Mouse (Mus musculus) ES-E14 (cell line): ENCODE measurements around the gene Pi4k2b. TPM values are rescaled to one million over a fixed set of nuclear protein-coding genes. Genes with fewer than 3 reads are reported as not detected.

Source experiments
- DNase-seq: peaks from one replicate; pipeline ENCODE4 v3.0.0-alpha.2; 2013; ENCODE audit warnings: low read depth, low spot score
- H3K27ac ChIP-seq: 2 replicates; pipeline ENCODE4 v1.5.1; 2012; ENCODE audit warnings: low read depth, mild to moderate bottlenecking, low read length, moderate library complexity, mixed read lengths; ENCODE audit not compliant: poor library complexity, insufficient read depth, severe bottlenecking
- H3K36me3 ChIP-seq: 2 replicates; pipeline ENCODE4 v1.6.1; 2012; ENCODE audit warnings: mild to moderate bottlenecking, low read length, moderate library complexity, mixed read lengths; ENCODE audit not compliant: control insufficient read depth, poor library complexity, insufficient read depth, severe bottlenecking
- H3K4me1 ChIP-seq, 2 experiments: fragments of 150-350 bp in 1 of 2; sonication (generic) in 1 of 2; 2 replicates each; pipeline ENCODE4 v1.6.1; 2012; ENCODE audit warnings: low read length in 2 of 2, mild to moderate bottlenecking in 1 of 2, mixed read lengths in 1 of 2; ENCODE audit not compliant: control insufficient read depth in 2 of 2, insufficient read depth in 2 of 2, poor library complexity in 1 of 2
- H3K4me3 ChIP-seq, 2 experiments: fragments of 150-350 bp in 1 of 2; sonication (generic) in 1 of 2; 2 replicates each; pipeline ENCODE4 v1.5.1; 2012; ENCODE audit warnings: low read length in 2 of 2, low read depth in 1 of 2, mild to moderate bottlenecking in 1 of 2, mixed read lengths in 1 of 2; ENCODE audit not compliant: insufficient read depth in 1 of 2, poor library complexity in 1 of 2, severe bottlenecking in 1 of 2
- H3K9ac ChIP-seq: 2 replicates; pipeline ENCODE4 v1.6.1; 2012; ENCODE audit warnings: low read depth, mild to moderate bottlenecking, low read length, mixed read lengths; ENCODE audit not compliant: poor library complexity, insufficient read depth, severe bottlenecking
- H3K9me3 ChIP-seq: fragments of 150-350 bp; sonication (generic); 2 replicates; pipeline ENCODE4 v1.6.1; 2012; ENCODE audit warnings: low read depth, mild to moderate bottlenecking, low read length; ENCODE audit not compliant: control insufficient read depth, insufficient read depth
- CHD2 ChIP-seq: IDR thresholded peaks from 2 replicates; pipeline ENCODE4 v1.6.1; 2014; ENCODE audit warnings: mild to moderate bottlenecking, low read depth, low read length, inconsistent platforms
- HCFC1 ChIP-seq: IDR thresholded peaks from 2 replicates; pipeline ENCODE4 v1.6.1; 2012; ENCODE audit warnings: low read length, inconsistent platforms, borderline replicate concordance; ENCODE audit not compliant: insufficient read depth
- MAFK ChIP-seq: IDR thresholded peaks from 2 replicates; pipeline ENCODE4 v1.6.1; 2014; ENCODE audit warnings: mild to moderate bottlenecking, low read depth, low read length, inconsistent platforms; ENCODE audit not compliant: insufficient read depth
- ZC3H11A ChIP-seq: IDR thresholded peaks from 2 replicates; pipeline ENCODE4 v1.6.1; 2012; ENCODE audit warnings: low read depth, mild to moderate bottlenecking, inconsistent platforms, low read length, borderline replicate concordance
- ZNF384 ChIP-seq: IDR thresholded peaks from 2 replicates; pipeline ENCODE4 v1.6.1; 2012; ENCODE audit warnings: low read depth, low read length, inconsistent platforms
- in situ Hi-C, 2 experiments: fragments of 600-800 bp; cut with MboI; formaldehyde crosslinking; loops; one replicate each; pipeline ENCODE4 v1.15.1; 2025; ENCODE audit warnings: low sequenced_read_pairs in 2 of 2, inconsistent platforms in 1 of 2; ENCODE audit not compliant: unreplicated experiment in 2 of 2
- total RNA-seq: library from RNA; depleted of rRNA; stranded (reverse); fragments of 300-350 nt; gene quantifications from 2 replicates; pipeline ENCODE4 v1.2.3, GENCODE M21; 2012

Gene Pi4k2b
- total RNA-seq, 1 experiment, result 20.3 TPM

- DNase-seq, result no peak
- TF ChIP-seq HCFC1, result no peak
- H3K36me3 ChIP-seq, result no peaks in the 10 kb centered on the region
These were observed 12.8 kb downstream of the Pi4k2b start for GRCm38 (mm10) chr5:52754196-52754595.

GRCm38 (mm10) chr5:52755337-52755736 lies 14.0 kb downstream of the Pi4k2b start:
- no peak overlapping the region for H3K4me3 ChIP-seq
- in situ Hi-C loops, result no loop called here
- no peak for DNase-seq
- H3K4me1 ChIP-seq, result peaks cover 0 to 2% of the 10 kb centered on the region in 2 experiments; a peak in 1 of 4 replicates
- no peaks in the 10 kb centered on the region for H3K36me3 ChIP-seq
- no peak overlapping the region for H3K9ac ChIP-seq
- no peak for TF ChIP-seq HCFC1
- TF ChIP-seq MAFK, result no peak
- TF ChIP-seq ZC3H11A, result no peak
- no peak for TF ChIP-seq ZNF384
- TF ChIP-seq CHD2, result no peak
- H3K27ac ChIP-seq, result no peak overlapping the region
- H3K9me3 ChIP-seq, result no peaks in the 10 kb centered on the region

More at GRCm38 (mm10) chr5:52754196-52754595, 12.8 kb downstream of the Pi4k2b start:
- H3K4me3 ChIP-seq, result no peak overlapping the region
- no peak overlapping the region for H3K27ac ChIP-seq
- H3K9ac ChIP-seq, result no peak overlapping the region
- no peaks in the 10 kb centered on the region for H3K9me3 ChIP-seq
- H3K4me1 ChIP-seq, result peaks cover 0 to 2% of the 10 kb centered on the region in 2 experiments; a peak in 1 of 4 replicates
- in situ Hi-C loops, result no loop called here

DNA sequence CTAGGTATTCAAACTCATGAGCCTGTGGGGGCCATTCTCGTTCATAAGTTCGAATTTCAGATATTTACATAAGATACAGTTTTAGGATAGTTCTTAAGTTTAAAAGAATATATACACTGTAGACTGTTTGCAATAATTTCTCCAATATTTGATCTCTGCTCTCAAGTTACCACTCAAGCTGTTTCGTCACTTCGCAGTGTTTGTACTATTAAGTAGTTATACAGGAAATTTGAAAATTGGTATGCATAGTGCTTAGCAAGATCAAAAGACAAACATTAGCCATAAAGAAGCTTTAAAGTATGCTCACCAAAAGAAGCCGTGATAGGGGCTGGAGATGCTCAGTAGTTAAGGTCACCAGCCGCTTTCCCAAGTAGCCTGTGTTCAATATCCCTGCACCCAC lies 14.6 kb downstream of the Pi4k2b start:
- no peak for DNase-seq
- Histone ChIP-seq H3K4me1 (peaks cover 0 to 2% of the 10 kb centered on the region in 2 experiments; a peak in 1 of 4 replicates), H3K27ac (no peak overlapping the region), H3K9ac (no peak overlapping the region), H3K36me3 (no peaks in the 10 kb centered on the region; the same call in 1 of the 2 replicates), H3K9me3 (no peaks in the 10 kb centered on the region), H3K4me3 (no peak overlapping the region)
- in situ Hi-C loops, result no loop called here
- TF ChIP-seq ZNF384 (no peak), ZC3H11A (no peak), MAFK (no peak), CHD2 (no peak), HCFC1 (no peak)

- Histone ChIP-seq H3K4me3 (no peak overlapping the region), H3K27ac (no peak overlapping the region), H3K36me3 (no peaks in the 10 kb centered on the region; the same call in 1 of the 2 replicates), H3K9ac (no peak overlapping the region), H3K4me1 (no peaks in the 10 kb centered on the region), H3K9me3 (no peaks in the 10 kb centered on the region)
- no peak for TF ChIP-seq CHD2
- TF ChIP-seq HCFC1, result no peak
- no peak for TF ChIP-seq MAFK
- no peak for TF ChIP-seq ZC3H11A
- no peak for TF ChIP-seq ZNF384
- DNase-seq, result no peak
- in situ Hi-C loops, result no loop called here
These were observed 21.2 kb downstream of the Pi4k2b start for GRCm38 (mm10) chr5:52762586-52762985.

DNA sequence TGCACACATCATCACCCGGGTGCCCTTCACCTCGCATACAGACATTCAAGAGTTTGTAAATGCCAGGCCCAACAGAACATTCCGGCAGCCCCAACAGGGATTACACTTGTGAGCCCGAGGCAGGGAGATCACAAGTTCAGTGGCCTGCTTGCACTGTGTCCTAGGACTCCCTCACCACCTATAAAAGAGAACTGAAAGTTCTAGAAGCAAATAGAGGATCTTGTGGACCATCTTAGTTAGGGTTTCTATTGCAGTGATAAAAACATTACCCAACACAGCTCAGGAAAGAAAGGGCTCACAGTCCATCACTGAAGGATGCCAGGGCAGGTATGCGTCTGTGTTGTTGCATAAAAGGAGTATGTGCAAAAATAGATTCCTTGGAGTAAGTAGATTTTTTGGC lies 32.9 kb downstream of the Pi4k2b start:
- no peak for TF ChIP-seq ZC3H11A
- TF ChIP-seq CHD2, result no peak
- TF ChIP-seq ZNF384, result no peak
- no peak for TF ChIP-seq MAFK
- no peak for TF ChIP-seq HCFC1
- Histone ChIP-seq H3K36me3 (no peaks in the 10 kb centered on the region; the same call in 1 of the 2 replicates), H3K4me3 (no peak overlapping the region), H3K9ac (no peak overlapping the region), H3K9me3 (no peaks in the 10 kb centered on the region), H3K4me1 (0 out of 4 replicates have a peak, but pooled peaks cover 0 to 2% of the 10 kb centered on the region in 2 experiments), H3K27ac (no peak overlapping the region)
- in situ Hi-C loops, result no loop called here
- no peak for DNase-seq
